Mouse (Mus musculus) embryo, embryonic 10 days (tissue): ENCODE results near the gene Herpud1.
A peak's percentile ranks its signal among the peaks of the same experiment; 100 is the strongest.

Source experiments
- DNase-seq: peaks from one replicate; pipeline ENCODE4 v3.0.0-alpha.2; 2015; ENCODE audit warnings: low spot score

Gene Herpud1

GRCm38 (mm10) chr8:94386214-94387026, at the start of gene Herpud1:
Gene Herpud1 (plus strand): TSS chr8:94386438.
- DNase-seq = peak; percentile 97

GRCm38 (mm10) chr8:94337559-94337958, 48.7 kb upstream of the Herpud1 start:
- DNase-seq = no peak

- no peak for DNase-seq
Observed at GRCm38 (mm10) chr8:94340796-94341195, 45.4 kb upstream of the Herpud1 start.

- DNase-seq = no peak
Observed at GRCm38 (mm10) chr8:94342691-94343090, 43.5 kb upstream of the Herpud1 start.

- peak; percentile 65 for DNase-seq
Observed at GRCm38 (mm10) chr8:94343290-94343689, 42.9 kb upstream of the Herpud1 start.

- no peak for DNase-seq
Observed at GRCm38 (mm10) chr8:94343778-94344320, 42.4 kb upstream of the Herpud1 start.

GRCm38 (mm10) chr8:94345657-94346056, 40.6 kb upstream of the Herpud1 start:
- no peak for DNase-seq

- no peak for DNase-seq
Observed at GRCm38 (mm10) chr8:94346264-94346663, 40.0 kb upstream of the Herpud1 start.

GRCm38 (mm10) chr8:94348425-94348824, 37.8 kb upstream of the Herpud1 start:
- no peak for DNase-seq

- DNase-seq = no peak
Observed at GRCm38 (mm10) chr8:94354069-94354531, 32.1 kb upstream of the Herpud1 start.

GRCm38 (mm10) chr8:94354571-94354970, 31.7 kb upstream of the Herpud1 start:
- no peak for DNase-seq

GRCm38 (mm10) chr8:94357220-94357619, 29.0 kb upstream of the Herpud1 start:
- no peak for DNase-seq

- DNase-seq = no peak
Observed at GRCm38 (mm10) chr8:94358541-94358940, 27.7 kb upstream of the Herpud1 start.

GRCm38 (mm10) chr8:94361774-94362431, 24.3 kb upstream of the Herpud1 start:
- DNase-seq = no peak

- DNase-seq = no peak
Observed at GRCm38 (mm10) chr8:94362607-94363239, 23.5 kb upstream of the Herpud1 start.

- DNase-seq = peak; percentile 27
Observed at GRCm38 (mm10) chr8:94363288-94363688, 22.9 kb upstream of the Herpud1 start.

- no peak for DNase-seq
Observed at GRCm38 (mm10) chr8:94363906-94364305, 22.3 kb upstream of the Herpud1 start.

- DNase-seq = no peak
Observed at GRCm38 (mm10) chr8:94364686-94365312, 21.4 kb upstream of the Herpud1 start.

- DNase-seq = no peak
Observed at GRCm38 (mm10) chr8:94365410-94365981, 20.7 kb upstream of the Herpud1 start.

- no peak for DNase-seq
Observed at GRCm38 (mm10) chr8:94370839-94371238, 15.4 kb upstream of the Herpud1 start.

GRCm38 (mm10) chr8:94372955-94373599, 13.2 kb upstream of the Herpud1 start:
- no peak for DNase-seq
